Mouse (Mus musculus): ENCODE data around the gene Pak4.
A peak's percentile ranks its signal among the peaks of the same experiment; 100 is the strongest.

The Pak4 gene

DNA sequence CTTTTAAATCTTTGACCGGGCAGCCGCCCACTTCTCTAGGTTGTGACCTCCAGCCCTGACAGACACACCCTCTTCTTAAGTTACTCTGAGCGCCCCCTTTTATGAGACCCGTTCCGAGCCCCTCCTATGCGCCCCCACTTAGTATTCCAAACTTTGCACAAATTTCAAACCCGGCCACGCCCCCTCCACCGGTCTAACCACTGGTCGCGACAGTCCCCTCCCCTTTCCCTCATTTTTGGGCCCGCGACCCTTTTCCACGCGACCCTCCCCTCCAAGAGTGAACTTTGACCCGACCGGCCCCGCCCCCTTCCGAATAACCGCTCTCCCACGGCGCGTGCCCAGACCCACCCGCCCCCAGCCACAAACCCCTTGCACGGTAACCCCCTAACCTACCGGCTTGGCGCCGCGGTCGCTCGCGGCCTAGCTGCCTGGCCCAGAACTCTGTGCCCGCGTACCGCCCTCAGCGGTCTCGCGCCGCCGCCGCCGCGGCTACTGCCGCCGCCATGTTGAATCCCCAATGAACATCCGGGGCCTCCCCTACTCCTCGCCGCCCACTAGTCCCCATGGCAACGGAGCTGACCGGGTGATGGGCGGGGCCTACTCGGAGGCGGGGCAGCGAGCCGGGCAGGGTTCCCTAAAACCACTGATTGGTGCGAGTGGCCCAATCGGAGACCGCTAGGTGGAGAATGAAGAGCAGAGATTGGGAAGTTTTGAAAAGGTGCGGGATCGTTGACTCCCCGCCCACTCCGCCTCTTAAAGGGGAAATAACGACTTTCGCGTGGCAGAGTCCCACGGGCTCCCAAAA lies at the start of gene Pak4, which contains the start of gene Samd4b:
TSS of gene Pak4 (minus strand) at position 544 of the 805 bp plus-strand sequence.
TSS of gene Samd4b (minus strand) at position 503 of the 805 bp plus-strand sequence.
- peak; percentile 99 for DNase-seq (ENCODE audit: low read depth, low spot score)

DNA sequence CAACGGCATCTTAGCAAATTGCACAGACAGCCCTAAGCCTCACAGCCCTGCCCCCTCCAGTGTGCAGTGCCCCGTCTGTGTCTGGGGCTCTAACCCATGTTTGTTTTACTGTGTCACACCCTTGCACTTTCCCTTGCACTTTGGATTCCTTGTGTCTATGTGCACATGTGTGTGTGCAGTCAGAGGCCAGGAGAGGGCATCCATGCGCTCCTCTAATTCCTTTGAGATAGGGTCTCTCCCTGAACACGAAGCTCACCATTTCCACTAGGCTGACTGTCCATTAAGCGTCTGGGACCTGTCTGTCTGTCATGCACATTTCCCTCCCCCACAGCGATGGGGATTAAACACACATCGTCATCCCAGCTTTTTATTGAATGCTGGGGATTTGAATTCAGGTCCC lies 49.0 kb upstream of the Pak4 start:
- peak; percentile 59 for DNase-seq (ENCODE audit: low read depth, low spot score)

DNA sequence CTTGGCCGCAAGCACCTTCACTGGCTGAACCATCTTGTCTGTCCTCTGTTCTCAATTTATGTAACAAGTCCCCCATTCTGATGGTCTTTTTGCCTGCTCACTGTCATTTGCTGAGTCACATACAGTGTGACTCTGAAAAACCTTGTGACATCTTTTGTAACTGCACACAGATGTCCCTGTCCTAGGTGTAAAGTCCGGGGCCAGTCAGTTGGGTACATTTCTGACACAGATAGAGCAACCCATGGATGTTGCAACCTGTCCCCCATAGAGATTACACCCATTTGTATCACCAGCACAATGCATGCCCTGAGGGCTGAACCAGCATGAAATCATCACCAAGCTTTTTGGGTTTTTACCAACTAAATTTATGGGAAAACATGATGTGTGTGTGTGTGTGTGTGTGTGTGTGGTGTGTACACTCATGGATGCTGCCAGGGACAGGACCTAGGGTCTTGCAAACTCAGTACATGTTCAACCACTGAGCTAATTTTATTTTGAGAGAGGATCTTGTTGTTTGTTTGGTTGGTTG lies 48.0 kb upstream of the Pak4 start:
- DNase-seq (ENCODE audit: low read depth, low spot score): no peak

DNA sequence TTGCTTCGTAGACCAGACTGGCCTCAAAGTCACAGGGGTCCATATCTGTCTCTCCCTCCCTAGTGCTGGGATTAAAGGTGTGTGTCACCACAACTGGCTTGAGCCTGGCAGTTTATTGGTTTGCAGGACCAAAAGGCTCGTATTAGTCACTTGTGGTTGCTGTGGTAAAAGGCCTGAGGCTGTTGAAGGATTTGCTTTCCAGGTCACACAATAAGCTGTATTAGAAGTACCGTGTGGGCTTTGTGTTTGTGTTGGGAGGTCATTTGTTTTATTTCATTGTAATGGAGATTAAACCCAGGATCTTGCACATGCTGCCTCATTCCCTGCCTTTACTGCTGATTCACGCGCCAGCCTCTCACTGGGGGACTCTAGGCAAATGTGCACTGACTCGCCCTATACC lies 47.4 kb upstream of the Pak4 start:
- no peak for DNase-seq (ENCODE audit: low read depth, low spot score)

DNA sequence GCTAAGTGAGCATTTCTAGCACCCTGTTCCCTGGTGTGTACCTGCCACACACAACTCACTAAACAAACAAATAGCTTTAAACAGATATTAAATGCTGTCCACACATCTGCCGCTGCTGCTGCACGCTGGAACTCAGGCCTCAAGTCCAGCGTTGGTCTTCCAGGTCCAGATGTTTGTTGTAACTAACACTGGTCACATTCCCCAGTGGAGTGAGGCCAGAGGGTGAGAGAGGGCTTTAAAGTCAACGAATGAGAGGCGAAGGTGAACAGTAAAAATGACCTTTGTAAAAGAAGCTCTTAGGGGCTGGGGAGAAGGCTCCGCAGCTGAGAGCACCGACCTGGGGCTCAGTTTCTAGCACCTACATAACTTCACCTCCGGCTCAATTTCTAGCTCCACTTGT lies 43.6 kb upstream of the Pak4 start:
- DNase-seq (ENCODE audit: low read depth, low spot score): no peak

DNA sequence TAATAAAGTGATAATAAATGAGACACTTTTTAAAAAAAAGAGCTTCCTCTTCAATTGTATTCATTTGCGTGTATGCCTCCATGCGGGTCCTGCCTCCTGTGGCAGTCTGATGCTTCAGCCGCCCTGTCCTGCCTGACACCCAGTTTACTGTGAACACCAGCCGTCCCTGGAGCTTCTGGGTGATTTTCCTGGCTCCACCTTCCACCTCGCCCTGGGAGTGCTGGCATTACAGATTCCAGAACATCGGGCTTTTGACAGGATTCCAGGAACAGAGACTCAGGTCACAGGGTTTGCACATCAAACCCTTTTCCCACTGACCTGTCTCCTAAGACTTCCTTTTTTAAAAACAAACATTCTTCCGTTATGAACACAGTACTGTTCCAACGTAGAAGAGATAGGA lies 39.5 kb upstream of the Pak4 start:
- no peak for DNase-seq (ENCODE audit: low read depth, low spot score)

DNA sequence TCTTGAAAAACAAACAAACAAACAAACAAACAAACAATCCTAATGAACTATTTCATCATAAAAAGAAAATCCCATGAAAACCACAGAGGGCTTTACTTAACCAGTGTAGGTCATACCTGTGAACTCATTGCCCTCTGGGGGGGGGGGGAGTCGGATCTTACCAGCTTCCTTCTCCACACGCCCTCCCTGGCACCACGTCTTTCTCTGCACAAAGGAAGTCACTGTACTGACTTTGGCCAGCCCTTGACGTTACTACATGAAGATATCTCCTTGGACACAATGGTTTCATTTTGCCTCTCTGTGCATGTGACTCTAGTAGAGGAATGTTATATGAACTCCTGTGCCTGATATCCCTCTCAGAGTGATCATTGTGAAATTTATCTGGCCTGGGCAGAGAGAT lies 36.1 kb upstream of the Pak4 start:
- DNase-seq (ENCODE audit: low read depth, low spot score): no peak

DNA sequence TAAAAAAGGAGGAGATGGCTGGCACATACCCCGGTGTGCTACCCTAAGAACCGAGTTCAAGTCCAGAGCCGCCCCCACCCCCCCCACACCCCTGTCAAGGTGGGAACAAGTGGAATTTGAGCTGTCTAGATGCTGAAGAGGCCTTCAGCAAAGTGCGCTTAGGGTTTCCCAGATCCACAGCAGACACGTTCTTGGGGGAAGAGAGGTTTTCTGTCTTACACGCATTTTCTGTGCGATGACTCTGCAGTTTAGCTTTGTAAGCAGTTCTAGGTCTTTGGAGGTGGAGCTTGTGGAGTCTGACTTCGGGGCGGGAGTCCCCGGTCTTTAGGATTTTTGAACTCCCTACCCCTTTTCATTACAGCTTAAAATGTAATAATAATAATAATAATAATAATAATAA lies 33.1 kb upstream of the Pak4 start, which contains the start of gene Acp7:
TSS of gene Acp7 (minus strand) at position 260 of the 400 bp plus-strand sequence.
- no peak for DNase-seq (ENCODE audit: low read depth, low spot score)

DNA sequence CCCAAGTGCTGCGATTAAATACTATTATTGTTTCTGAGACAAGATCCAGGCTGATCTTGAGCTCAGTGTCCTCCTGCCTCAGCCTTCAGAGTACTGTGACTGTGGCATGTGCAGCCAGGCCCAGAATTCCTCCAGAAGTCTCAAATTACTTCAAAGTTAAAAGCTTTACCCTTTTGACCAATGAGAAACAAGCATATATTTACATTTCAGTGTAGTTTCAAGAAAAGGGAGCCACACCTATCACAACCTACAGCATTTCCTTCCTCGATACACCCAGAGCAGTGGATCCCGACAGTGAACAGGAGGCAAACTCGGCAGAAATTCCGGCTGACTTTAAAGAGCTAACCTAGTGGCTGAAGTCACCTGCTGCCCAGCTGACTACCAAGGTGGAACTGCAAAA lies 26.8 kb upstream of the Pak4 start:
- DNase-seq (ENCODE audit: low read depth, low spot score): no peak

DNA sequence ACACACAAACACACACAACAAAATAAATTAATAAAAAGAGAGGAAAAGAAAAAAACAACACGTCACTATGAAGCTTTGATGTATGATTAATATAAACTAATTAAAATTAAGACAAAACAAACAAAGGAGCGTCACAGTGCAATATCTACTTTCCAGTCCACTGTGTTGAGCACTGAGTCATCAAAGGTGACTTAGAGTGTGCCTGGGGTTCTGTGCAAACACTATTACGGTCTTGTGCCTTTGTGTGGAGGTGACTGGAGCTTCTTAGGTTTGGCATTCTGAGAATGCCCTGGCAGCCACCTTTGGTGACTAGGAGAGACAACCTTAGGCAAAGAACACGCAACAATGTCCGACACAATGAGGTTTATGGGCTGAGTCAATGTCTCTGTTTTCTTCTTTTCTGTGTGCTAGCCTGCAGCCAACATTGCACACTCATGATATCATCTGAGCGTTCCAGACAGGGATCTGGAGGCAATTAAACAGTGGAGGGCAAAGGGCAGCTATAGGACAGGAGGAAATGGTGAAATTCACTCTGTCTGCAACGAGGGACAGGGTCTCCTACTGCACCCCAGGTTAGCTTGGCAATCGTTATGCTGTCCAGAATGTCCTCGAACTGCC lies 21.2 kb upstream of the Pak4 start:
- DNase-seq (ENCODE audit: low read depth, low spot score): no peak

DNA sequence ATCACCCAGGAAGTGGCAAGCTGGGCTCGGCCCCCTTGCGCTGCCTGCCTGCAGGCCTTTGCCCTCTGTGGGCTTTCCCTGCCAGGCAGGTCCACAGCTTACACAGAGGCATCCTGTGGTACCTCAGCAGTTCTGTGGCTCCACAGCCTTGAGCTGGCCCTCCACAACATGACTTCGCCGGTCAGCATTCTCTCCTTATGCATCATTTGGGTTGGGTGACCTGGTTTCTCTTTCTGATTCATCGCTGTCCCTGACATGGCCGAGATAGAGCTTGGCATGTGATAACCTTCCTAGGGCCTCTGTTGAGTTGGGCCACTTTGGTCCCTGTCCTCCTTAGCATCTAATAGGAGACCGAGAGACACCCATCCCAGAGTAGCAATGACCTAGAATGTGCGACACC lies 8.0 kb upstream of the Pak4 start:
- peak; percentile 38 for DNase-seq (ENCODE audit: low read depth, low spot score)

DNA sequence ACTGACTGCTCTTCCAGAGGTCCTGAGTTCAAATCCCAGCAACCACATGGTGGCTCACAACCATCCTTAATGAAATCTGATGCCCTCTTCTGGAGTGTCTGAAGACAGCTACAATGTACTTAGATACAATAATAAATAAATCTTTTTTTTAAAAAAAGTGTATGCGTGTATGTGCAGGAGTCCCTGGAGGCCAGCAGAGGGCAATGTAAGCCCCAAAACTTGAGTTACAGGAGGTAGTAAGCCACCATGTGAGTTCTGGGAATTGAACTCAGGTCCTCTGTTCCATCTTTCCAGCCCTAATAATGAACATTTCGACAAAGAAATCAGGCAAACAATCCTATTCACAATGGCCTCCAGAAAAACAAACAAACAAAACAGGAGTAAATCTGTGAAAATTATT lies 5.8 kb upstream of the Pak4 start:
- DNase-seq (ENCODE audit: low read depth, low spot score): peak; percentile 46

DNA sequence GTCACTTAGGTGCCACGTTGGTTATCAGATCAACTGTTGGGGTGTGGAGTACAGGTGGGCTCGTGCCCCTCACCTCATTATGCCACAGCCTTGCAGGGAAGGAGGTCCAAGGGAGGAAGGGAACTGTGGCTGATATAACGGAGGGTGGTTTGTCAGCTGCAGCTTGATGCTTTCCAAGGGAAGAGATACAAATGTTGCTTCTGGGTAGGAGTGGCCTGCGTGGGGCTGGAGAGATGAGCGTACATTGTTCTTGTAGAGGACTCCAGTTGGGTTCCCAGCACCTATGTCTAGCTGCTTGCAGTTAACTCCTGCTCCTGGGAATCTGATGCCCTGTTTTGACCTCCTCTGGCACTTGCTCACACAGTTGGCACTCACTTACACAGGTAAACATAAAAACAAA lies 5.2 kb upstream of the Pak4 start:
- no peak for DNase-seq (ENCODE audit: low read depth, low spot score)

DNA sequence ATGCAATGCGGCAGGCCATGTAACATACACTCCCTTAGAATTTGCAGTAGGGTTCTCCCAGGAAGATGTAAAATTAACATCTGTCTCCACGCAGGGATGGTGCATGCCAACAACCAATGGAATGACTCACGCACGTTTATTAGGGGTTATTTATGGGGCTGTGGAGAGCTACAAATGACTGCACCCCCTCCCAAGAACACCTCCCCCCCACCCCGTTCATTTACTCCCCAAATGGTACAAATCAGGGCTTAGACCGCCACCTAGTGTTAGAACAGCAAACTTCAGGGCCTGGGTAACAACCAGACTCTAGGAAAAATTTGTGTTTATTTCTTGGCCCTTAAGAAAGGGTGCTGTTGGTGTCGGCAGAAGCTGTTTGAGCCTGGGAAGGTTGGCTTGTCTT lies 3.7 kb upstream of the Pak4 start:
- peak; percentile 81 for DNase-seq (ENCODE audit: low read depth, low spot score)

DNA sequence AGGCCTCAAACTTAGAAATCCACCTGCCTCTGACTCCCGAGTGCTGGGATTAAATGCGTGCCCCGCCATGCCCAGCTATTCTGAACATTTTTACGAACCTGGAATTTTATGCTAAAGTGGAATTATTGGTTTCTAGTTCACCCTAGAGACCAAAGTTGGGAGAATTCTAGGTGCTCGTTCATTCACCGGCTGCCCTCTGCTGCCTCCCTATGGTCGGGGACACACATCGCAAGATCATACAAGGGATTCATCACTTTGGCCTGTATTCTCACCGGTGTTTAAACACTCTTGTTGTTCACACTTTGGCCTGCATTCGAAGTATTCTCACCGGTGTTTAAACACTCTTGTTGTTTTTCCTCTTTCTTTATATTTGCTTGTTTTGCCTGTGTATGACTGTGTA lies 3.0 kb upstream of the Pak4 start:
- DNase-seq (ENCODE audit: low read depth, low spot score): peak; percentile 86

DNA sequence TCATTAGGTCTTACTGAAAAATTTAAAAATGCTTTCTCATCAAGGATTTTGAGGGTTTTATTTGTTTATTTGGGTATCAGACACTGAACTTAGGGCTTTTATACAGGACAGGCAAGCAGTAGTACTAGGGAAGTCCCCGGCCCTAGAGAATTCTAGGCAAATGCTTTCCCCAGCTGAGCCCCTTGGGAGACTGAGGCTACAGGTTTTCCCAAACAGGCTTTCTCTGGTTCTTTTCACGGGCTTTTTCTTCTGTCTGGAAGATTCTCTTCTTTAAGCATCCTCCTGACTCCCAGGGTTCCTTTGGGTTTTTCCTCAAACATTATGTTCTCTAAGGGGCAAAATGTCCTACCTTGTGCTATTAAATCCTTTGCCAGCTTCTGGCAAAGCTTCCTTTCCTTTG lies 966 bp upstream of the Pak4 start:
- no peak for DNase-seq (ENCODE audit: low read depth, low spot score)

DNA sequence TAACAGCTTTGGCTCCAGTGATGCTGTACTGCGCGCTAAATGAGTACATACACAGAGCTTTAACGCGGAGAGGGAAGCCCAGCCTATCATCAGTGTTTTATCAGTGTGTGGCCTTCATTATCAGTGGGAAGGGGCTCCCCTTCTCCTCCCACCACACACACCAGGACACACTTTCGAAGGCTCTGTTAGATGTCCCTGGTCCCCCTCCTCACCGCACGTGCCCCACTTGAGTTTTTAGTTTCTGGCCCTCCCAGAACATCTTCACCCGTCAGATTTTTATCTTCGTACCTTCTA lies 761 bp downstream of the Pak4 start:
- DNase-seq (ENCODE audit: low read depth, low spot score): no peak

DNA sequence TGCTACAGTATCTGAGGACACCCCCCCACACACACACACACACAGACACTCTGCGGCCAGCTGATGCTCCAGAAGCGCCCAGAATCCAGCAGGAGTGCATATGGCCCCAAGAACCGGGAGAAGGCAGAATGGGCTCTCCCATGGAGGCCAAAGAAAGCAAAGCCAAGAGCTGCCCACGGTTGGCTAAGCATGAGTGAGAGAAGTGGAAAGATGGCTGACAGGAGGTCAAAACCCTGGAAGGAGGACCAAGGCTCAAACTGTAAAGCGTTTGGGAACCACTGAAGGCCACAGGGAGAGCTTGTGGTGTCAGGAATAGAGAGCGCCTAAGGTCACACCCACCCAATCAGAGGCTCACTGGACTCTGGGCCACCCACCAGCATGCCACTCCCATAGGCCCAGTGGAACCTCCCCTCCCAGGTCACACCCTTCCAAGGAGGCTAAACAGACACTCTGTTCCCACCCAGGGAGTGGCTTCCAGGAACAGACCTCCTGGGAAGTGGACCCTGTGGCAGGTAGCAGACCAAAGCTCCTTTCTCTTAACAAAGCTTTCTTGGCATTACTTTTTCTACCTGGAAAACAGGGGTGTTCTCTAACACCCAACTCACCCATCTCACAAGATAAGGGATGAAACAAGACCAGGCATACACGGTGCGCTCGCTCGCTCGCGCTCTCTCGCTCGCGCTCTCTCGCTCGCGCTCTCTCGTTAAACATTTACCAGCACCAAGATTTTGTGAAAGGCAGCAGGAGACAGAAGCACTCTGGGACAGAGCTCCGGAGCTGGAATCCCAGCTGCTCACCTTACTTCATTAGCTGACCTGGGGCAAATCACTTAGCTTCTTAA lies 1.3 kb downstream of the Pak4 start:
- no peak for DNase-seq (ENCODE audit: low read depth, low spot score)

DNA sequence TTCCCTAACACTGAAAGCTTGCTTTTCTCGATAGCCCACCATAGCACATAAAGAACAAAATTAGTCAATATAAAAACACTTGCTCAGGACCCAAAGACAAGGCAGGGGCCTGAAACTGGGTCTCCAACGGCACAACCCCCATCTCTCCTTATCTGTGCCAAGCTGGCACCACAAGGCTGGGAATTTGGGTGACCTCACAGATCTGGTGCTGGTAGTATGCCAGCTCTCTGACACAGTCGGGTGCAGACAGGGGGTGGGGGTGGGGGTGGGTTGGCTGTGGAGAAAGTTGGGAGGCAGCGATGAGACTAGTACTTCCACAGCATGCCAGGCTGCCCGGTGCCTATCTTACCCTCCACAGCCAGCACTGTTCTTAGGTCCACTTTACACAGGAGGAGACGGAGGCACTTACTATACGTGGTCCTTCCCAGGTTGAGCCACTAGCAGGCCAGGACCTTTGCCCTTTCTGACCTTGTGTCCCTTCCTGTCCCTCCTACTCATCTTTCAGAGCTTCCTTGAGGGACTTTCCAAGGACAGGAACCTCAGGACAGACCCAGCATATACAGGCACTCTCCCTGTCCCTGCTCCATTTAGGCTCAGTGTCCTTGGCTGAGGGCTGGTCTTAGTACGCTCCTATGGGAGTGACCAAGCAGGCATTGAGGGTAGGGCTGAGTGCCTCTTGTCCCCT lies 2.1 kb downstream of the Pak4 start:
- DNase-seq (ENCODE audit: low read depth, low spot score): no peak

DNA sequence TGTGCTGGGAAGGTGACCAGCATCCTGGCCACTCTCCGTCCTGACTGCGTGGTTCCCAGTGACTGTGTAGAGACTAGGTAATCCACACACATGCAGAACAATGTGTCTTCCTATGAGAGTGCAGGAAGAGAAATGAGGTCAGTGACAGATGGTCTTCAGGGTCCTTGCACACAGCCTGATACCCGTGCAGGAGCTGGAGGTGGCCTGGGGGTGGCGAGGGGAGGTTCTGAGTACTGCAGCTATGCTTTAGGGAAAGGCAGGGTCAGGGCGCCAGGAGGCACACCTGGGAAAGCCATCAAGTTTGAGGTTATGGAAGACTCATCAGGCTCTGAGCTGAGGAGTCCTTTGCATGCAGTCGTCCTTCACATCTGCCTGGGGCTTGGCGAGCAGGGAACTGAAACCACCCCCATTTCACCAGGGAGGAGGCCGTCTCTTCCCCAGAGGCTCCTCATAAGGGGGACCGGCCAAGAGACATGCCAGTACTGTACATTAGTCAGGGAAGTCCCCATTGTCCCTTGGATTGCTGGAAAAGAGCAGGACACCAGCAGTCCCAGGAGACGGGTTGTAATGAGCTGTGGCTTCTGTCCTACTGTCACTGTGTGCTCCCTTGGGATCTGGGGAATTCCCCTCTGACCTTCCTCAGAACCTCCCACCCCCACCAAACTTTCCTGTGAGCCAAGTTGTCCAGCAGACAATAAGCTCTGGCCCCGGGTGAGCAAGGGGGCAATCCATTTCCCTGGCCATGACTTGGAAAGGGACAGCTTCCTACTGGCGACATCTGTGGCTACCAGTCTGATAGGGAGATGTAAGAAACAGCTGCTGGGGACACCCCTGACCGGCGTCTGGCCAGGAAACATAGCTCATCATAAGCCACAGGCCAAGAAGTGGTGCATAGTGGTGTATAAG lies 4.5 kb downstream of the Pak4 start:
- DNase-seq (ENCODE audit: low read depth, low spot score): no peak

DNA sequence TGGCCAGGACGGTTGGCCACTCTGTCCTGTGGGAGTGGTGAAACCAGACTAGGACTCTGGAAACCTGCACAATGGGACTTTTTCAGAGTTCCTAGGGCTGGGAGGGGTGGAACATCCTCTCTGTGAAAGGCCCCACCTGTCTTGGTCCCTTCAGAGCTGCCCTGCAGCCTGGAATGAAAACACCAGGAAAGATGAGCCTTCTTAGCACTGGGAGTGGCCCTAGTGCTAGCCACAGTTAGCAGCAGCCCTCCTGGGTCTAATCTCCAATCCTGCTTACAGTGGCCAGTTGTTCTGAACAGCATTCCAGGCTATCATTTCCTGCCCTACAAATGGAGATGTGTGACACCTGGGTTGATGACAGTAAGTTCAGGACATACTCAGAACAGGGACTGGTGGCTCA lies 6.1 kb downstream of the Pak4 start:
- no peak for DNase-seq (ENCODE audit: low read depth, low spot score)
